In the genomic region with DNA sequence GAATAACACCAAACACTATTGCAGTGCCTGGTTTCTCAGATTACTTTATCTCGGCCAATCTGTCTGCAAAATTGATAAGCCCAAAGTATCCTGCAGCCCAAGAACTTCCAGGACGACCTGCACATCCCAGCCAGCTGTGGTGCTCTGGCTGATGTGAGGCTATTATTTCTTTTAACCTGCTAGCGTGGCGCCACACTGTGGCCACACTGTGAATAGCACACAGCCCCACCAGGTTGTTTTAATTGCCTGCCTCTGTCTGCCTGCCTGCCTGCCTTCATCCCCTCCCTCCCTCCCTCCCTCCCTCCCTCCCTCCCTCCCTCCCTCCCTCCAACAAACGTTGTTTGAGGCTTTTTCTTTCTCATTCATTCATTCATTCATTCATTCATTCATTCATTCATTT, we compare ENCODE assay signal across 11 mouse cellular contexts. TPM values are rescaled to one million over a fixed set of nuclear protein-coding genes. Genes with fewer than 3 reads are reported as not detected.
DNase-seq lines count a peak whose midpoint lies in the region; ATAC-seq and TF ChIP-seq lines count a peak whose summit lies in the region.
"Had no signal": no experiment of that assay in that cellular context is flagged by ENCODE, and none has a peak within 500 bp of the region (broad histone marks: within the 10 kb centered on the region; RNA-seq: fewer than 3 reads in every experiment).

No protein-coding gene starts in this region.

- H3K4me2 ChIP-seq in forebrain, postnatal 0 days (ENCODE audit: low read depth), result no peak overlapping the region
- H3K4me2 ChIP-seq in forebrain, embryonic 12.5 days, result no peak overlapping the region
- no peak overlapping the region for H3K4me2 ChIP-seq in kidney, postnatal 0 days (ENCODE audit: low read length)
- H3K4me2 ChIP-seq: neural tube, embryonic 13.5 days had no signal

- H3K27ac ChIP-seq in forebrain, postnatal 0 days (ENCODE audit: low read depth, low read length), result no peak overlapping the region
- no peak overlapping the region for H3K27ac ChIP-seq in forebrain, embryonic 12.5 days
- H3K27ac ChIP-seq in kidney, postnatal 0 days, result no peak overlapping the region
- H3K27ac ChIP-seq: neural tube, embryonic 13.5 days had no signal

- WGBS in forebrain, postnatal 0 days, result 15% methylated on average over 5 of the region's 5 CpGs
- 18% methylated on average over 5 of the region's 5 CpGs for WGBS in forebrain, embryonic 12.5 days
- WGBS in kidney, postnatal 0 days, result 7% methylated on average over 4 of the region's 5 CpGs

- H3K9ac ChIP-seq in forebrain, postnatal 0 days, result no peak overlapping the region
- no peak overlapping the region for H3K9ac ChIP-seq in forebrain, embryonic 12.5 days
- no peak overlapping the region for H3K9ac ChIP-seq in kidney, postnatal 0 days (ENCODE audit: low read depth, low read length)
- H3K9ac ChIP-seq: neural tube, embryonic 13.5 days had no signal

- H3K36me3 ChIP-seq in forebrain, postnatal 0 days (ENCODE audit: insufficient read depth), result no peaks in the 10 kb centered on the region
- H3K36me3 ChIP-seq in forebrain, embryonic 12.5 days (replicated peaks), result no peaks in the 10 kb centered on the region
- no peaks in the 10 kb centered on the region for H3K36me3 ChIP-seq in kidney, postnatal 0 days (ENCODE audit: insufficient read depth, low read length)
- H3K36me3 ChIP-seq: neural tube, embryonic 13.5 days had no signal

- peaks cover 16% of the 10 kb centered on the region for H3K4me1 ChIP-seq in forebrain, postnatal 0 days (ENCODE audit: insufficient read depth)
- peaks cover 23% of the 10 kb centered on the region for H3K4me1 ChIP-seq in forebrain, embryonic 12.5 days
- H3K4me1 ChIP-seq in kidney, postnatal 0 days (replicated peaks; ENCODE audit: insufficient read depth, low read length), result 0 out of 2 replicates have a peak, but pooled peaks cover 6% of the 10 kb centered on the region

- TF ChIP-seq CTCF in forebrain, postnatal 0 days (IDR thresholded peaks at IDR 0.05; ENCODE audit: low read depth), result peak; percentile 72
- peak; percentile 75 for TF ChIP-seq CTCF in kidney, postnatal 0 days (IDR thresholded peaks at IDR 0.05; ENCODE audit: low read depth)

- peak; percentile 63 for DNase-seq in forebrain, postnatal 0 days
- DNase-seq in urinary bladder, postnatal 25 days (ENCODE audit: low spot score), result peak; percentile 50
- no peak for DNase-seq in urinary bladder, postnatal 10 days (ENCODE audit: low spot score)
- DNase-seq in embryo, embryonic 9.5 days (ENCODE audit: extremely low spot score), result peak; percentile 79
- DNase-seq in kidney, postnatal 0 days (ENCODE audit: low spot score), result peak; percentile 77
- DNase-seq in thymus, postnatal 0 days (ENCODE audit: low spot score), result peak; percentile 79

- no peak overlapping the region for H3K4me3 ChIP-seq in forebrain, postnatal 0 days (ENCODE audit: low read depth, low read length)
- H3K4me3 ChIP-seq in forebrain, embryonic 12.5 days (replicated peaks), result no peak overlapping the region
- H3K4me3 ChIP-seq in kidney, postnatal 0 days (replicated peaks; ENCODE audit: low read depth, low read length), result no peak overlapping the region
- H3K4me3 ChIP-seq: neural tube, embryonic 13.5 days had no signal

- no peak for ATAC-seq in forebrain, postnatal 0 days
- no peak for ATAC-seq in forebrain, embryonic 12.5 days (ENCODE audit: low FRiP score)
- ATAC-seq in kidney, postnatal 0 days (replicated peaks; ENCODE audit: low FRiP score, low read depth), result no peak
- peak; percentile 85 for ATAC-seq in monocyte, adult 5-6 weeks (replicated peaks; ENCODE audit: insufficient number of reproducible peaks, low FRiP score, low TSS enrichment, poor library complexity, severe bottlenecking)

- no peaks in the 10 kb centered on the region for H3K27me3 ChIP-seq in forebrain, postnatal 0 days (ENCODE audit: insufficient read depth, low read length)
- no peaks in the 10 kb centered on the region for H3K27me3 ChIP-seq in forebrain, embryonic 12.5 days
- no peaks in the 10 kb centered on the region for H3K27me3 ChIP-seq in kidney, postnatal 0 days (ENCODE audit: insufficient read depth, low read length)
- H3K27me3 ChIP-seq: neural tube, embryonic 13.5 days had no signal

- H3K9me3 ChIP-seq in forebrain, postnatal 0 days (ENCODE audit: low read length), result no peaks in the 10 kb centered on the region
- no peaks in the 10 kb centered on the region for H3K9me3 ChIP-seq in forebrain, embryonic 12.5 days
- no peaks in the 10 kb centered on the region for H3K9me3 ChIP-seq in kidney, postnatal 0 days (replicated peaks; ENCODE audit: low read length)
- H3K9me3 ChIP-seq: neural tube, embryonic 13.5 days had no signal

RNA-seq across cellular contexts. Expression of a gene that starts 10.1 kb away (rescaled TPM):
- 35.0 and 47.2 TPM in 2 replicates for total RNA-seq in forebrain, postnatal 0 days (2014; rRNA removed)
- polyA plus RNA-seq in forebrain, postnatal 0 days (2015; fragmentation: Nextera tagmentation; extraction: Ambion mirVana), result 53.4 and 61.4 TPM in 2 replicates
- polyA plus RNA-seq in forebrain, embryonic 12.5 days (2016; fragmentation: Nextera tagmentation; extraction: Ambion mirVana), result 30.1 and 33.4 TPM in 2 replicates
- polyA plus RNA-seq in kidney, postnatal 0 days (2015; fragmentation: Nextera tagmentation; extraction: Ambion mirVana), result 13.8 and 20.7 TPM in 2 replicates
- total RNA-seq in monocyte, adult 5-6 weeks (2017), result 3.3 to 8.5 TPM (median 4.2 TPM) in 3 replicates
- 15.3 and 16.1 TPM in 2 replicates for polyA plus RNA-seq in thymus, postnatal 0 days (2015; fragmentation: Nextera tagmentation; extraction: Ambion mirVana)

RNA-seq across cellular contexts. Expression of a gene that starts 10.2 kb away (rescaled TPM):
- total RNA-seq in forebrain, postnatal 0 days (2014; rRNA removed), result 5.7 and 6.0 TPM in 2 replicates
- 12.9 and 13.1 TPM in 2 replicates for polyA plus RNA-seq in forebrain, postnatal 0 days (2015; fragmentation: Nextera tagmentation; extraction: Ambion mirVana)
- polyA plus RNA-seq in forebrain, embryonic 12.5 days (2016; fragmentation: Nextera tagmentation; extraction: Ambion mirVana), result 12.0 and 12.4 TPM in 2 replicates
- polyA plus RNA-seq in kidney, postnatal 0 days (2015; fragmentation: Nextera tagmentation; extraction: Ambion mirVana), result 15.0 and 15.2 TPM in 2 replicates
- 15.3 to 22.6 TPM (median 18.9 TPM) in 3 replicates for total RNA-seq in monocyte, adult 5-6 weeks (2017)
- polyA plus RNA-seq in thymus, postnatal 0 days (2015; fragmentation: Nextera tagmentation; extraction: Ambion mirVana), result 18.6 and 20.5 TPM in 2 replicates

RNA-seq across cellular contexts. Expression of a gene that starts 24.2 kb away (rescaled TPM):
- total RNA-seq in forebrain, postnatal 0 days (2014; rRNA removed), result not detected in 2 replicates
- polyA plus RNA-seq in forebrain, postnatal 0 days (2015; fragmentation: Nextera tagmentation; extraction: Ambion mirVana), result not detected in 2 replicates
- polyA plus RNA-seq in forebrain, embryonic 12.5 days (2016; fragmentation: Nextera tagmentation; extraction: Ambion mirVana), result not detected in 2 replicates
- 0.57 TPM in 1 of 2 replicates, not detected in the other for polyA plus RNA-seq in kidney, postnatal 0 days (2015; fragmentation: Nextera tagmentation; extraction: Ambion mirVana)
- not detected in 3 replicates for total RNA-seq in monocyte, adult 5-6 weeks (2017)
- polyA plus RNA-seq in thymus, postnatal 0 days (2015; fragmentation: Nextera tagmentation; extraction: Ambion mirVana), result not detected in 2 replicates
- total RNA-seq: adrenal gland, postnatal 4 days had no signal
- polyA plus RNA-seq: heart, embryonic 14.5 days; neural tube, embryonic 13.5 days had no signal

RNA-seq across cellular contexts. Expression of a gene that starts 24.2 kb away (rescaled TPM):
- total RNA-seq in forebrain, postnatal 0 days (2014; rRNA removed), result 27.1 and 27.7 TPM in 2 replicates
- 36.1 and 41.7 TPM in 2 replicates for polyA plus RNA-seq in forebrain, postnatal 0 days (2015; fragmentation: Nextera tagmentation; extraction: Ambion mirVana)
- polyA plus RNA-seq in forebrain, embryonic 12.5 days (2016; fragmentation: Nextera tagmentation; extraction: Ambion mirVana), result 48.4 and 49.3 TPM in 2 replicates
- polyA plus RNA-seq in kidney, postnatal 0 days (2015; fragmentation: Nextera tagmentation; extraction: Ambion mirVana), result 22.2 and 23.1 TPM in 2 replicates
- 18.9 to 33.7 TPM (median 25.4 TPM) in 3 replicates for total RNA-seq in monocyte, adult 5-6 weeks (2017)
- polyA plus RNA-seq in thymus, postnatal 0 days (2015; fragmentation: Nextera tagmentation; extraction: Ambion mirVana), result 28.4 and 31.8 TPM in 2 replicates

RNA-seq across cellular contexts. Expression of a gene that starts 24.4 kb away (rescaled TPM):
- 53.9 and 59.1 TPM in 2 replicates for total RNA-seq in forebrain, postnatal 0 days (2014; rRNA removed)
- polyA plus RNA-seq in forebrain, postnatal 0 days (2015; fragmentation: Nextera tagmentation; extraction: Ambion mirVana), result 25.6 and 26.1 TPM in 2 replicates
- 59.2 and 61.7 TPM in 2 replicates for polyA plus RNA-seq in forebrain, embryonic 12.5 days (2016; fragmentation: Nextera tagmentation; extraction: Ambion mirVana)
- polyA plus RNA-seq in kidney, postnatal 0 days (2015; fragmentation: Nextera tagmentation; extraction: Ambion mirVana), result 30.8 and 32.4 TPM in 2 replicates
- total RNA-seq in monocyte, adult 5-6 weeks (2017), result 26.8 to 31.2 TPM (median 27.0 TPM) in 3 replicates
- polyA plus RNA-seq in thymus, postnatal 0 days (2015; fragmentation: Nextera tagmentation; extraction: Ambion mirVana), result 35.4 and 39.9 TPM in 2 replicates
